Mouse (Mus musculus): Measurements from ENCODE around the gene B230307C23Rik. TPM values are rescaled to one million over a fixed set of nuclear protein-coding genes. Genes with fewer than 3 reads are reported as not detected.
"Not testable (repeated sequence)": the region's sequence is repeated elsewhere in the genome, so short reads cannot be mapped to it uniquely, and the experiment has no call there.

The B230307C23Rik gene
- total RNA-seq (2015; ENCODE audit: low replicate concordance) (7.5 and 8.5 TPM in 2 replicates), total RNA-seq (2017; ENCODE audit: low replicate concordance) (6.4 and 16.6 TPM in 2 replicates)

DNA sequence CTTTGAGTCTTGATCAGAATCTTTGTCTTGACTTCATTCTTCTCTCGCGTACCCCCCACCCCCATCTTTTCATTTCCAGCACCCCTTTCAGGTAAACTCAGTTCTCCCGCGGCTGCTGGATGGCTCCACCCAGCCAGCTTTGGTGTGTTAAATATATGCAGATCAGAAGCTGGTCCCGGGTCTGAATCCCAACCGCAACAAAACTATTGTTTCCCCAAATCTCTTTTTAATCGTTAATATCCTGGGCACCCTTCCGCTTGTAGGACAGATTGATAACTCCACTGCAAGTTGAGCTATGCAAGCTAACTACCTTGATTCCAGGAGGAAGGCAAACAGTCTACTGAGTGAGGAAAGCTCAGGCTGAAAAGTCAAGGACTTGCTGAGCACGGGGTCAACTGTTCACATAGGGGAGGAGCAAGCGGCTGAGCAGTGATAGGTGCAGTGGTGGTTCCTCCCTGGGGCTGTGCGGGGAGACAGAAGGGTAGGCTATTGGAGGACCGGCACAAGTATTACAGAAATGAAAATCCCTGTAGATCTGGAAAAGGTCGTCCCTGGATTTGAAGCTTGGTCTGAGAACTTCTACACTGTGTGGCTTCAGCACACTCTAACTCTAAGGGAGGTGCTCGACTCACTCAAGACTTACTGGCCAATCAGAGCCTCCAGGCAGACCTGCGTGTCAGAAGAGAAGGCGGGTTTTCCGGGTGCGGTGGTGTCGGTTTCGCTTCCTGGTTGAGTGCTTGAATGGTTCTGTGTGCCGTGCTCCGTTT, at the start of gene B230307C23Rik:
Gene B230307C23Rik (plus strand): TSS at position 700 of the 767 bp plus-strand sequence.
- ATAC-seq (replicated peaks; ENCODE audit: low FRiP score, poor library complexity, severe bottlenecking), result peak; percentile 99

DNA sequence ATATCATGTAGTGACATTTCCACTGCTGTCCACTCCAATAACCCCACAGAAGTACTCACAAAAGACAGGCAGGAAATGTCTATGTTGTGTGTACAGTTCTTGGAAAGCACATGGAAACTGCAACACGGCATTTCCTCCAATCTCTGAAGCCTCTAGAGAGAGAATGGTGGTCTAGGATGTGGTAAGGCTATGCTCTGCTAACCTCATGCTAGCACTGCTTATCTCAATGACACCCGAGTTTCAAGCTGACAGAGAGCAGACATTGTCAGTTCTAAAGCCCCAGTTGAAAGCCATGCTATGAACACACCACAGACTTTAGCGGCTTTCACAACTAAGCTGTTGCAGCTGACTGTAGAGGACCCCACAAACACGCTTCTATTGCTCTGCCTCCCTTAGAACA, 48.3 kb upstream of the B230307C23Rik start:
- ATAC-seq (replicated peaks; ENCODE audit: low FRiP score, poor library complexity, severe bottlenecking), result no peak

DNA sequence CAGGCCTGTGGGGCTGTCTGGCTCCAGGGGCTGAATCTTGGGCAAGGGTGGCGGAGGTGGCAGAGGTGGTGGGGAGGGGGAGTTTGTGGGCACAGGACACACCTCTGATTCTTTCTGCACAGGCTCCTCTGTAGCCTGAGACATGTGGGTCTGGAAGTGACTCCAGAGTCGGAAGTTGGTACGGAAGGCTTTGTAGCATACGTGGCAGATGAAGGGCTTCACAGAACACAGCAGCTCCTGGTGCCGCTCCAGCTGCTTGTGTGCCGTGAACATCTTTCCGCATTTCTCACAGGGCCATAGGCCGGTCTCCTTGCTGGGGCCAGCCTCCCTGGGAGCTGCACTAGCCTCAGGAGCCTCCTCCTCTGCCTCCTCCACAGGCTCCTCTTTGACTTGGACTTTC, 47.1 kb upstream of the B230307C23Rik start:
- no peak for ATAC-seq (replicated peaks; ENCODE audit: low FRiP score, poor library complexity, severe bottlenecking)

DNA sequence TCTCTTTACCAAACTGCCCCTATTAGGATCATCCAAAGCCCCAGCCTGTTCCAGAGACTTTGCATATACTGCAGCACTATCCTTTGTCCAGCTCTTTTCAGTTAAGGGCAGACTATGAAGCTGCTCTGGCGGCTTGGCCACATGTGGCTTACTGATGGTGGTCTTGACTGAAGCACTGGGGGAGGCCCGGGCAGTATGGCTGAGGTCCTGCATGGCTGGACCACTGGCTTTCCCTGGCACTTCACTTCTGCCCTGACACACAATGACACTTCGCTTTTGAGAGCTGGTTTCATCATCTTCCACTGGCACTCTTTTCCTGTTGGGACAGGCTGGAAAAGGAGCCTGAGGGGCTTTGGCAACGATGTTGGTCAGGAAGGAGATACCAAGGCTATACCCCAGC, 44.7 kb upstream of the B230307C23Rik start:
- no peak for ATAC-seq (replicated peaks; ENCODE audit: low FRiP score, poor library complexity, severe bottlenecking)

DNA sequence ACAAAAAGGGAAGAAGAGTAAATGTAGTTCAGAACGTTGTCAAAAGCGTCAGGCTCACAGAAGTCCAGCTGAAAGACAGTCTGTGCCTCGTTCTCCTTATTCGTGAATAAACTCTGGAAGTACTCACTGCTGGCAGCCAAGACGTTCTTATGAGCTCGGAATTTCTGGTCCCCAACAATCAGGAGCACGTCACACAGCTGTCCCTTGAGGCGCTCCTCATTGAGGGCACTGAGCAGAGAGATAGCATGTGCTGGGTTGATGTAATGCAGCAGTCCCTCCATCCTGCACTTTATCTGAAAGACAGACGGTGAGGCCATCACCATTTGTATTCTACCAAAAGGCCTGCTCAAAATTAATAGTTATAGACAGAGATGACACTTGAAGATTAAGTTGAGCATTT, 44.3 kb upstream of the B230307C23Rik start:
- ATAC-seq (replicated peaks; ENCODE audit: low FRiP score, poor library complexity, severe bottlenecking), result peak; percentile 46; the same call in 1 of the 2 replicates

DNA sequence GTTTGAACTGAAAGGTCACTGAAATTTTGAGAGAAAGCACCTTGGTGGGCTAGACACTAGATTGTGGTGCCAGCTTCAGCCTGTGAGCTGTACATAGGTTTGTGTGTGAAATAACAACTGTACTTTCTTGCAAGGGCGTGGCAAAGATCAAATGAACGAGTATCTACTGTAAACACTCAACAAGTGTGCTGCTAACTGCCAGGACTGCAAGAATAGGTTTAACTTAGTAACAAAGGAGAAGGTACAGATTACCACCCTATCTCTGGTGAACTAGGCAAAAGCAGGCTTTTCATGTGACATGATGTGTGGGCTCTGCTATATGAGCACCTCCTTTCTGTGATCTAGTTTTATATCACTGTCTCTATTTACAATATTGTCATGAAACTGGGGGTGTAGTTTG, 43.8 kb upstream of the B230307C23Rik start:
- ATAC-seq (replicated peaks; ENCODE audit: low FRiP score, poor library complexity, severe bottlenecking), result no peak

DNA sequence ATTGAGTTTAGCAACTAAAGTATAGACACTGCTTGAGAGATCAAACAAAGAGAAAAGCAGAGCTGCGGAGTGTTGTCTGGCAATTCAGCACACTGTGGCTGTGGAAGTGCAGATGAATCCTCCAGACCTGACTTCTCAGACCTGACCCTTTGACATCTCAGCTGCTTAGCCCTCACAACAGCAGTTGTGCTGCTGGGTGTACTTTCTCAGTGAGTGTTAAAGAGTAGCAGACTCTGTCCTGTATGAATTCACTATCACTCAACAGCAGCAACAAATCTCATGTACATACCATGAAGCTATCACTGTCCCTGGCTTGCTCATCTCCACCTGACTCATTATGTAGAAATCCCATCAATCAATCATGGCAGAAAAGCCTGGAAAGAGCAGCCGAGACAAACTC, 41.1 kb upstream of the B230307C23Rik start:
- no peak for ATAC-seq (replicated peaks; ENCODE audit: low FRiP score, poor library complexity, severe bottlenecking)

DNA sequence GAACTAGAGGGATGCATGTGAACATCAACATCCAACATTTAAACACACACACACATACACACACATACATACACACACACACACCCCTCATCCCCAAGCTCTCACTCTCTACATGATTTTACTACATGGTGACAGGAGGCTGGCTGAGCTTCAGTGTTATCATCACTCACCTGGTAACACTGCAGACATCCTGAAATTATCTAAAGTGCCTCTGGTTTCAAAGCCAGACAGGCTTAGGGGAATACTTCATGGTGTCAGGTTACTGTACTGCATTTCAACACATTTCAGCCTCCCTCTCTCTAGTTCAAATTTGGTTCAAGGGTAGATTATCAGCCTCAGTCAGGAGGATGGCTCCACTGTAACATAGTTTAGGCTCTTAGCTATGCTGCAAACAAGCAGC, 39.5 kb upstream of the B230307C23Rik start:
- no peak for ATAC-seq (replicated peaks; ENCODE audit: low FRiP score, poor library complexity, severe bottlenecking)

DNA sequence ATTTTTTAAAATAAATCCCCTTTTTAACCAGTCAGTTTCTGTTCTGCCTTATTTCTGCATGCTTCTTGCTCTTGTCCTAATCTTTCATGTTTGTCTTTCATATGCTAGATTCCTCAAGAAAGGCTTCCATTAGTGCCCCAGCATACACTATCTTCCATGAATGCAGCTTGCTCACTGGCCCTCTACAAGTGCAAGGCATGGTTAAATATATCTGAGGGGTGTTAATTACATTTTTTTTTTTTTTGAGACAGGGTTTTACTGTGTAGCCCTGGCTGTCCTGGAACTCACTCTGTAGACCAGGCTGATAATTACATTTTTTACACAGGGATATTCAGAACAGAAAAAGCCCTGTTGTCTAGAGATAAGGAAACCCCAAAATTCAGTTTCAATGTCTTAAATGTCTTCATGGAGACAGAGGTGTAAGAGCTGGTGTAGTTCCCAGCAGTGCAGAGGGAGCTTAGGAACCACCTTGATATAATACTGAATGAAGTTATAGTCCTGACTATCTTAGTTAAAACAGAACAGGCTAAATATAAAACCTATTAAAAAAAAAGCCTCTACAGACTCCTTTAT, 38.6 kb upstream of the B230307C23Rik start:
- no peak for ATAC-seq (replicated peaks; ENCODE audit: low FRiP score, poor library complexity, severe bottlenecking)

DNA sequence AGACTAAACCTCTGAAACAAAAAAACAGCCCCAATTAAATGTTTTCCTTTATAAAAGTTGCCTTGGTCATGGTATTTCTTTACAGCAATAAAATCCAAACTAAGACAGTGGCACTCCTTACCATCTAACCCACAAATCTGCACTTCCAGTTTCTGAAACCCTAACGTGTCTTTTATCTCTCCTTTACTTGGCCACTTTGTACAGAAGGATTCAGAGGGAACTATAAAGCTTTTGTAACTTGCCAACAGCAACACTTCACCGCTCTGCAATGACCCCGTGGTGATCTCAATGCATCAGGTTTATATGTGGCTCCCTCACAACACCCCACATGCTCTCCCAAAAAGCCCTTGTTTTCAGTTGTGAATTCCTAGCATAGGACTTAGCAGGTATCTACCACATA, 36.8 kb upstream of the B230307C23Rik start:
- ATAC-seq (replicated peaks; ENCODE audit: low FRiP score, poor library complexity, severe bottlenecking), result no peak

DNA sequence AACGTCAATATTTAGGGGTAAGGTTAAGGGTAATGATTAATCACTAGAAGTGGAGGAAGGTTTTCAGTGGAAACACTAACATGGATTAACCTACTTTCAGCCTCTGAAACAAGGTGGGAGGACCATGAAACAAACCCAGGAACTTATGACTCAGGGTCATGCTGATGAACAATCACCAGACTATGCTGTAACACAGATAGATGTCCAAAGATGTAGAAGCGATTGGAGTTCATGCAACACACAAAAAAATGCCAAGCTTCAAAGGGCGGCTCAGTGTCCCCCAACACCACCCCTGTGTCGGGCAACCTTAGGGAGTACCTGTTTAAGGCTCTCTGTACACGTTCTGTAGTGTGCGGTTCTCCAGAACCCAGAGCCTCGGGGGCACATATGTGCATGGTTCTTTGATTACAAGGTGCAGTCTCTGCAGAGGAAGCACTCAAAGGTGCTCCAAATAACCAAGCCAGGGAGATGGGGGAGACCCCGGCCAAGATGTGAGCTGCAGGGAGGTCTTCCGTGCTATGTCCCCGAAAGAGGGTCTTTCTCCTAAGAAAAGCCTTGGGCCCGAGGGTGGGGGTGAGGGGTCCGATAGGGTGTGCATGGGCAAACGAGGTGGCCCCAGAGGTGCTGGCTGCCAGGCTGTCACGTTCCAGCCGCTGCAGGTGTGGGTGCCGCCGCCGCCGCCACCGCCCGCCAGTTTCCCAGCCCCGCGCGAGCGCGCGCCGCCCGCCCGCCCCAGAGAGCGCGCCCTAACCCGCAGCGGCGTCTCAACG, 35.5 kb upstream of the B230307C23Rik start:
- 0 out of 2 replicates have a peak, but pooled peaks have one; percentile 7 for ATAC-seq (replicated peaks; ENCODE audit: low FRiP score, poor library complexity, severe bottlenecking)

DNA sequence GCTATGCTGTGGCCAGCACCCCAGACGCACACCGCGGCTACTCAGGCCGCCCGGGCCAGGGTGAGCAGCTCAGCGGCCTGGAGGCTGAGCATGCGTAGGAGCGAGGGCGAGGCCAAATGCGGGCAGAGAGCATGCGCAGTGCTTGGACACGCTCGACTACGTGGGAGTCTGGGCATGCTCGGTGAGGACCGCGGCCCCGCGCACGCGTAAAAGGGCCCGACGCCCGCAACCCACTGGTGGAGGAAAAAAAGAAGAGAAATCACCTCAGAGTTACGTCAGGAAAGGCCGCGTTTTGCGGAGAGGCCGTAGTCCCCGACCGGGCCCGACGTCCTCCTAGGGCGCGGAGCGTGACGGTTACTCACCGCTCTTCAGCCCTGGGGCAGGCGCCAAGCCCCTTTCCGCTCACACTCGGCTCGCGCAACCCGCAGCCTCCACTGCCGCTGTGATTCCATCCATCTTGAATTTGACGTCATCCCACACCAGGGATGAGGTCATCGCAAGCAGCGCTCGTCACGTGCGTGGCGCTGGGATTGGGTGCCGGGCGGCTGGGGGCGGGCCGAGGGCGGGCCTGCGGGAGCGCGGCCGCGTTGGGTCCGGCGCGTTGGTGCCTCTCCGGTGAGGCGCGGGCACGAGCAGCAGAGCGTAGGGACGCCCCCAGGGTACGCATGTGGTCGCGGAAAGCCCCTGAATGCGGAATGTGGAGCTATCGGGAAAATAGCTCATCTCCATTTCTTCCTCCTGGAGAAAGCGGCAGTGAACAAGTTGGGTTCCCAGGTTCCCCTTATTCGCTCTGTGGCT, 34.8 kb upstream of the B230307C23Rik start, which contains the start of the genes C2cd2 and Zbtb21:
Gene C2cd2 (minus strand): TSS at position 448 of the 798 bp plus-strand sequence.
Gene Zbtb21 (minus strand): TSS at position 472 of the 798 bp plus-strand sequence.
- peak; percentile 90 for ATAC-seq (replicated peaks; ENCODE audit: low FRiP score, poor library complexity, severe bottlenecking)

DNA sequence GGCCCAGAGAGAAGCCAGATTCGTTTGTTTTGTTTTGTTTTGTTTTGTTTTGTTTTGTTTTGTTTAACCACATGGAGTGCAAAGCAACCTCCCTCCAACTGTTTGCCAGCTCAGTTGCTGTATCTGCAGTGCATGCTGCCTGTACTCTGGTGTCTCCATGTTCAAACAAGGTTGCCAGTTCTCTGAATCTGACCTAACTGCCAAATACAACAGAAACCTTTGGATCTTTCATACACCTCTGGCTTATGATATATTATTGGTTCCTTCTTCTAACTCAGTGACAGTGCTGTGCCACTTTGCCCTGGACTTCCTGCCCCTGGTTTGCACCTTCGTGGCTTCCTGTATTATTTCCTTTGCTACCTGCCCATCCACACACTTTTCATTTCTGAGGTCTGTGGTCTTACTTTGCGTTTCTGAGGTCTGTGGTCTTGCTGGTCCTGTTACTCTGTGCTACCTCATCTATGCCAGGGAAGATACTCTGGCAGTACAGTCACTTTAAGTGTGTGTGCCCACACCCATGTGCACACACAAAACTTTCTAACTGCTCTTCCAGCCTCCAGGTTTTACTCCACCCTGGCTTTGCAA, 33.1 kb upstream of the B230307C23Rik start:
- no peak for ATAC-seq (replicated peaks; ENCODE audit: low FRiP score, poor library complexity, severe bottlenecking)

DNA sequence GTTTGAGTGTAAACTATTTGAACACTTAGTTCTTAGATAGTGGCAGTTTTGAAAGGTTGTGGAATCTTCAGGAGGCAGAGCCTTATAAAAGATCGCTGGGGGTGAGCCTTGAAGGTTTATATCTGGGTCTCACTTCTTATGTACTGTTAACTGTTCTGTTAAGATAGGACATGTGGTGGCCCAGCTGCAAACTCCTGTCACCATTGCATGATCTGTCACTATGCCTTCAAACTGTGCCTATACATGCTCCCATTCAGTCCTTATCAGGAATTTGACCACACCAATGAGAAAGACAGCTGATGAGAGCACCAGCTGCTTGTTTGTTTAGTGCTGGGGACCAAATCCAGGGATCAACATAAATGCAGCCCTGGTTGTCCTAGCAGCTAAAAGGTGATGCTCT, 19.8 kb upstream of the B230307C23Rik start:
- 0 out of 2 replicates have a peak, but pooled peaks have one; percentile 53 for ATAC-seq (replicated peaks; ENCODE audit: low FRiP score, poor library complexity, severe bottlenecking)

DNA sequence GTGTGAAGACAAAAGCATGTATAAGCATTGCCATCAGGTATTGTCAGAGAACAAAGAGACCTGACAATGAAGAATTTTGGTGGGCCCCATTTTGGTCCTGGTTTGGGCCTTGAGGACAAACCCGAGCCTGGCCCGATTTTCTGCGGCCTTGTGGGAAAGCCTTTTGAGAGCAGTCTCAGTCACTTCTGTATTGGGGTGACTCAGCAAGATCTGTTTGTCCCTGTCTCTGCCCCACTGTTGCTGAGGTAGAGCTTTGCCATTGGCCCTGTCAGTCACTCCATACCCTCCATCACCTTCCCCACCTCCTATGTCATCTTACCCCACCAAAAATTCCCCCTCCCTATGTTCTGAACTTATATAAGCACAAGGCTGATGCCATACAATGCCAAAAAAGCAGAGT, 19.4 kb upstream of the B230307C23Rik start:
- ATAC-seq (replicated peaks; ENCODE audit: low FRiP score, poor library complexity, severe bottlenecking), result peak; percentile 67; the same call in 1 of the 2 replicates

DNA sequence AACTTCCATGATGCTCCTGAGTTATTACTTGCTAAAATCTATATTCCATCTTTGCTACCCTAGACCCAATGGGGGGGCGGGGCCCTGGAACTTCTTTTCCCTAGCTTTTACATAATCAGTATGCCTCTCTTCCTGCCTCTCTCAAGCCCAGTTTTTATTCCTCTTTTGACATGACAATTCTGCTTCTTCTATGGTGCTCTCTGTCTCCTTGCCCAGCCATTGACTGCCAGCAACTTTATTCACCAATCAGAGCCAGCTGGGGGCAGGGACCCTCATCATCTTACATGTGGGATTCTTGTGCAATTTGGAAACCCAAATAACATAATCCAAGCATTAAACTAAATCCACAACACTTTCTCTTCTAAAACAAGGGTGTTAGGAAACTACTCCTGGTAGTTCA, 15.8 kb upstream of the B230307C23Rik start:
- no peak for ATAC-seq (replicated peaks; ENCODE audit: low FRiP score, poor library complexity, severe bottlenecking)

DNA sequence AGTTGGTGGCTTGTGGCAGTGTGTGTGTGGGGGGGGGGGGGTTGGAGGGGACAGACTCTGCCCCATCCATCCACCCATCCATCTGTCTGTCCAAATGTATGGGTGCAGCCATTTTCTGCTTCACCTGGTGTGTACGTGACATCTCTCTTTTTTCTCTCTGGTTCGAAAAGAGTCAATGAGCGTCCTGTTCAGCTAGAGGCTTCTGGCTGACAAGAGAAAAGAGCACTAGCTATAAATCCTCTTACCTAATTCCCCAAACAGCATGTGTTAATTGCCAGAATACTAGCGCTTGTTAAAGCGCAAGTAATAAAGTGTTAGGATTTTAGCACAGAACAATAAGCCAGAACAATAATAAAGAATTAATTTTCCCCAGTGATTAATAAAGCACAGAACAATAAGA, 12.5 kb upstream of the B230307C23Rik start:
- no peak for ATAC-seq (replicated peaks; ENCODE audit: low FRiP score, poor library complexity, severe bottlenecking)

DNA sequence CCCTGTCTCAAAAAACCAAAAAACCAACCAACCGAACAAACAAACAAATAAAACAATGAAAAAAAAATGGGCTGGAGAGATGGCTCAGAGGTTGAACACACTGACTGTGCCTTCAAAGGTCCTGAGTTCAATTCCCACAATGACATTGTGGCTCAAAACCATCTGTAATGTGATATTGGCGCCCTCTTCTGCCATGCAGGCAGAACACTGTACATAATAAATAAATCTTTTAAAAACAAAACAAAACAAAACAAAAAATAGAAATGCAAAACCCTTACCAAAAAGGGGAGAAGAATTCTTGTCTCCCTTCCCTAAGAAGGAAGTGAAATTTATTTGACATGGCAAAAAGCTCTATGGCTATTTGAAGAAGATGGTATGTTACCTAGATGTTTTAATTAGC, 5.6 kb upstream of the B230307C23Rik start:
- ATAC-seq (replicated peaks; ENCODE audit: low FRiP score, poor library complexity, severe bottlenecking), result no peak

DNA sequence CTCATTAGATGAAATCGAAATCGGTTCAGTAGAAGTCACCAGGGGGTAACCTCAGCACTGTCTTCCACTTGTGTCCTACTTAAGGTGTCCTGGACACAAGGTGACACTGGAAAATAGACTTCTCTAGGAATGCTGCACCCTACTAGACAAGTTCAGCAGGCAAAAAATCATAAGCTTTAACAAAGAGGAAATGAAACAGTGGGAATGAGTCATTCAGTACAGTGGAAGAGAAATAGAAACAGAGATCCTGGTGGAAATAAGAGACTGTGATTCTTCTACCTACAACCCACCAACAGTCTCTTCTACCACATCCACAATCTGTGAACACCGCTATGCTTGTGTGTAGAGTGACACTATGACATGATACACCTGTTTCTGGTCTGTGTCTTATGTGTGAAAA, 4.6 kb upstream of the B230307C23Rik start:
- ATAC-seq (replicated peaks; ENCODE audit: low FRiP score, poor library complexity, severe bottlenecking), result not testable (repeated sequence)
